Mouse (Mus musculus) spleen, embryonic (tissue): ENCODE measurements around the gene Kazn.

Experiments used
- CTCF ChIA-PET: fragments of 350-600 bp; sonication (Branson Sonifier 250); formaldehyde crosslinking; loops from one replicate; lab custom pipeline; 2022; lab: Charles Lee

The Kazn gene

GRCm38 (mm10) chr4:142126641-142127274, 112.4 kb downstream of the Kazn start:
- CTCF ChIA-PET = no interaction called here

- CTCF ChIA-PET = interaction anchor here (0.7 kb wide), 1 partner anchor 814 kb away, joined by 3 read pairs; no protein-coding TSS in a partner anchor
These were observed 118.0 kb downstream of the Kazn start for GRCm38 (mm10) chr4:142121164-142121563.

GRCm38 (mm10) chr4:142118522-142118921, 120.7 kb downstream of the Kazn start:
- CTCF ChIA-PET = no interaction called here

- CTCF ChIA-PET = no interaction called here
These were observed 121.2 kb downstream of the Kazn start for GRCm38 (mm10) chr4:142117993-142118392.

GRCm38 (mm10) chr4:142113306-142113705, 125.9 kb downstream of the Kazn start:
- CTCF ChIA-PET = no interaction called here

- CTCF ChIA-PET = no interaction called here
These were observed 136.0 kb downstream of the Kazn start for GRCm38 (mm10) chr4:142103081-142103671.

- CTCF ChIA-PET = no interaction called here
These were observed 140.9 kb downstream of the Kazn start for GRCm38 (mm10) chr4:142098303-142098702.

- CTCF ChIA-PET = interaction anchor here (0.7 kb wide), 1 partner anchor 13 kb away, joined by 5 read pairs; no protein-coding TSS in a partner anchor
These were observed 141.3 kb downstream of the Kazn start for GRCm38 (mm10) chr4:142097871-142098270.

- CTCF ChIA-PET = interaction anchor here (0.7 kb wide), 1 partner anchor 1906 kb away, joined by 3 read pairs; no protein-coding TSS in a partner anchor
These were observed 143.5 kb downstream of the Kazn start for GRCm38 (mm10) chr4:142095513-142096241.

- CTCF ChIA-PET = no interaction called here
These were observed 144.8 kb downstream of the Kazn start for GRCm38 (mm10) chr4:142094386-142094785.

GRCm38 (mm10) chr4:142091100-142091499, 148.1 kb downstream of the Kazn start:
- CTCF ChIA-PET = no interaction called here

GRCm38 (mm10) chr4:142089966-142090365, 149.2 kb downstream of the Kazn start:
- CTCF ChIA-PET = no interaction called here

GRCm38 (mm10) chr4:142088836-142089235, 150.4 kb downstream of the Kazn start:
- CTCF ChIA-PET = no interaction called here

- CTCF ChIA-PET = no interaction called here
These were observed 150.8 kb downstream of the Kazn start for GRCm38 (mm10) chr4:142088409-142088808.

- CTCF ChIA-PET = interaction anchor here (0.6 kb wide), 1 partner anchor 12 kb away, joined by 5 read pairs; no protein-coding TSS in a partner anchor
These were observed 154.2 kb downstream of the Kazn start for GRCm38 (mm10) chr4:142084936-142085563.

- CTCF ChIA-PET = no interaction called here
These were observed 154.9 kb downstream of the Kazn start, which contains the start of gene Tmem51 for GRCm38 (mm10) chr4:142084131-142084899. Gene Tmem51, minus strand, starts transcription at chr4:142084304.

GRCm38 (mm10) chr4:142083762-142084130, 155.5 kb downstream of the Kazn start:
- CTCF ChIA-PET = no interaction called here

- CTCF ChIA-PET = no interaction called here
These were observed 156.0 kb downstream of the Kazn start for GRCm38 (mm10) chr4:142083193-142083592.

- CTCF ChIA-PET = no interaction called here
These were observed 156.5 kb downstream of the Kazn start for GRCm38 (mm10) chr4:142082703-142083102.

- CTCF ChIA-PET = no interaction called here
These were observed 157.4 kb downstream of the Kazn start for GRCm38 (mm10) chr4:142081631-142082283.
